Mouse (Mus musculus): ENCODE measurements around the gene 1600002K03Rik.

DNA sequence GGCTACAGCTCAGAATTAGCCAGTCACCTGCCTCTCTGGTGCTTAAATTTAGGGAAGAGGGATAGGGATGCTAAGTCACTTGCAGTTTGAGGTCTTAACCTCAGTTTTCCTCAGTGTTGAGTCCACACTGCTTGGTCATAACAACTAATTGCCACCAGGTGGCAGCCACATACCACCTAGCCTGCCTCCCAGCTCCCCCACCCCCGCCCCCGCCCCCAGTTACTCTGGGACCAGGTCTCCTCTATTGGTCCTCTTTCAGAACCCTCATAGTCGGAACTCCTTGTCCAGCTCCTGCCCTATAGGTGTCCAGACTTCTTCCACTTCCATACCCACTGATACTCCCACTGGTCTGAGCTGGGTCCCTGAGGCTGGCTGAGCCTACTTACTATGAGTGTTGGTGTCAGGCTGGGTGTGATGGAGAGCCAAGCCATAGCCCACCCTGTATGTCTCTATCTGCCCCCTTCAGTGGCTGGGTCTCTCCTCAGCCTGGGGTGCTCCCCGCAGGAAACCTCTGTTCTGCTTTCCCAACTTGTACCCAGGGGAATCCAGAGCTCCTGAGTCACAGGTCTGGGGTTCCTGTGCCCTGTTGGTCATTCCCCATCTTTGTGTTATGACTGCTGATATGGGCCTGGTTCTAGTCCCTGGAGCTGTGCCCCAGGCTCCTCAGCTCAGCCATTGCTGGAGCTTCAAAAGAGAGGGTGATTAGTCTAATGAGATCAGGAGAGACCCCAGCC, 3.0 kb downstream of the 1600002K03Rik start:
- peak; percentile 54 for TF ChIP-seq CTCF (conservative IDR thresholded peaks at IDR 0.05; ENCODE audit: low read length)
- no peak for TF ChIP-seq POU5F1 (IDR thresholded peaks at IDR 0.05; ENCODE audit: borderline replicate concordance, low read length)
